Mouse (Mus musculus) E14TG2a.4 (cell line): ENCODE data around the gene Fam122b.

ENCODE experiments used
- CTCF ChIP-seq: conservative IDR thresholded peaks from 2 replicates; pipeline ENCODE4 v1.5.1; 2014; ENCODE audit warnings: low read length
- POU5F1 ChIP-seq: IDR thresholded peaks from 2 replicates; pipeline ENCODE4 v1.6.1; 2014; ENCODE audit warnings: low read length, borderline replicate concordance

DNA sequence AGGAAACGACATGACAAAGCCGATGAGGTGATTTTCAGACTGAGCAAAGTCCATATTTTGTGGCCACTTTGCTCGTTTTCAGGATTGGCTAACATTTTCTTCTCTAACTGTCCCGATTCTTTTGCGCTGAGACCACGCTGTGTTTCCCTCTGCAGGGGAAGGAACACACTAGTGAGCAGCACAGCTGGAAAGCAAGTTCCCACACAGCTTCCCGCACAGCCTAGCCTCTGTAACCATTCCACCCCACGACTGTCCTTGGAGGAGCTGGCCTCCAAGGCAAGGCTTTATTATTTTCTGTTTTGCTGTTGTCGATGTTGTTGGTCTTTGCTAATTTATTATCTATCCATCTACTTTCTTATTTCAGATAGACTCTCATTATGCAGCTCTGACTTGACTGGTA lies 57.1 kb downstream of the Fam122b start:
- no peak for TF ChIP-seq CTCF
- no peak for TF ChIP-seq POU5F1
